28 mouse cellular contexts compared by ENCODE assay signal in genomic region chr11:112282911-112283310, GRCm38 (mm10).
DNase-seq lines count a peak whose midpoint lies in the region; ATAC-seq lines count a peak whose summit lies in the region.
"Had no signal": no experiment of that assay in that cellular context is flagged by ENCODE, and none has a peak within 500 bp of the region (broad histone marks: within the 10 kb centered on the region; RNA-seq: fewer than 3 reads in every experiment).

No protein-coding gene starts in this region.

- H3K4me2 ChIP-seq in embryonic facial prominence, embryonic 11.5 days (ENCODE audit: low read depth, low read length), result no peak overlapping the region
- H3K4me2 ChIP-seq in limb, embryonic 11.5 days (ENCODE audit: low read depth, severe bottlenecking), result no peak overlapping the region
- no peak overlapping the region for H3K4me2 ChIP-seq in hindbrain, embryonic 14.5 days (replicated peaks)
- H3K4me2 ChIP-seq: embryonic facial prominence, embryonic 13.5 days; forebrain, embryonic 12.5 days; heart, embryonic 13.5 days; hindbrain, embryonic 12.5 days; intestine, embryonic 15.5 days had no signal

- H3K9ac ChIP-seq in embryonic facial prominence, embryonic 11.5 days (replicated peaks; ENCODE audit: low read length), result no peak overlapping the region
- H3K9ac ChIP-seq in limb, embryonic 11.5 days (ENCODE audit: low read length), result no peak overlapping the region
- no peak overlapping the region for H3K9ac ChIP-seq in hindbrain, embryonic 14.5 days
- H3K9ac ChIP-seq: embryonic facial prominence, embryonic 13.5 days; forebrain, embryonic 12.5 days; heart, embryonic 13.5 days; hindbrain, embryonic 12.5 days; intestine, embryonic 15.5 days had no signal

- H3K4me1 ChIP-seq in embryonic facial prominence, embryonic 11.5 days (ENCODE audit: control insufficient read depth, insufficient read depth, low read length), result no peaks in the 10 kb centered on the region
- peaks cover 8% of the 10 kb centered on the region for H3K4me1 ChIP-seq in limb, embryonic 11.5 days (ENCODE audit: control insufficient read depth, insufficient read depth, low read length)
- H3K4me1 ChIP-seq in hindbrain, embryonic 14.5 days (replicated peaks; ENCODE audit: control insufficient read depth, insufficient read depth, low read length), result no peaks in the 10 kb centered on the region
- H3K4me1 ChIP-seq: forebrain, embryonic 12.5 days; heart, embryonic 10.5 days; heart, embryonic 13.5 days; hindbrain, embryonic 12.5 days; intestine, embryonic 15.5 days had no signal

- no peaks in the 10 kb centered on the region for H3K27me3 ChIP-seq in embryonic facial prominence, embryonic 11.5 days (ENCODE audit: control insufficient read depth, insufficient read depth, low read length)
- H3K27me3 ChIP-seq in limb, embryonic 11.5 days (ENCODE audit: control insufficient read depth, insufficient read depth, low read length), result no peaks in the 10 kb centered on the region
- no peaks in the 10 kb centered on the region for H3K27me3 ChIP-seq in hindbrain, embryonic 14.5 days (ENCODE audit: control insufficient read depth, insufficient read depth, low read length)
- H3K27me3 ChIP-seq: forebrain, embryonic 12.5 days; heart, embryonic 13.5 days; hindbrain, embryonic 12.5 days; intestine, embryonic 15.5 days had no signal

- 39% methylated on average over 7 of the region's 7 CpGs for WGBS in embryonic facial prominence, embryonic 11.5 days
- 19% methylated on average over 7 of the region's 7 CpGs for WGBS in limb, embryonic 11.5 days
- whole genome bisulfite sequencing in hindbrain, embryonic 14.5 days, result 90% methylated on average over 7 of the region's 7 CpGs

- ATAC-seq in embryonic facial prominence, embryonic 11.5 days (replicated peaks; ENCODE audit: insufficient number of reproducible peaks, low FRiP score, low TSS enrichment, low read depth), result no peak
- ATAC-seq in limb, embryonic 11.5 days (ENCODE audit: insufficient number of reproducible peaks, low FRiP score, low TSS enrichment, low read depth), result no peak
- ATAC-seq in monocyte, adult 5-6 weeks (replicated peaks; ENCODE audit: insufficient number of reproducible peaks, low FRiP score, low TSS enrichment, poor library complexity, severe bottlenecking), result no peak
- no peak for ATAC-seq in hindbrain, embryonic 14.5 days (ENCODE audit: low FRiP score)
- ATAC-seq: CD4-positive, CD25-positive, alpha-beta regulatory T cell, adult 4 months; forebrain, embryonic 16.5 days; hindbrain, embryonic 16.5 days; intestine, embryonic 15.5 days had no signal

- H3K9me3 ChIP-seq in embryonic facial prominence, embryonic 11.5 days (replicated peaks; ENCODE audit: control insufficient read depth, low read length), result no peaks in the 10 kb centered on the region
- no peaks in the 10 kb centered on the region for H3K9me3 ChIP-seq in limb, embryonic 11.5 days (ENCODE audit: control insufficient read depth, low read length)
- no peaks in the 10 kb centered on the region for H3K9me3 ChIP-seq in hindbrain, embryonic 14.5 days (ENCODE audit: control insufficient read depth, low read length)
- H3K9me3 ChIP-seq: embryonic facial prominence, embryonic 13.5 days; forebrain, embryonic 12.5 days; heart, embryonic 10.5 days; heart, embryonic 13.5 days; hindbrain, embryonic 12.5 days; intestine, embryonic 15.5 days had no signal

- peak; percentile 64 for DNase-seq in embryo, embryonic 10.5 days (ENCODE audit: low spot score)
- DNase-seq in embryo, embryonic 11.5 days (ENCODE audit: low read depth, low spot score), result peak; percentile 20
- peak; percentile 47 for DNase-seq in embryonic facial prominence, embryonic 11.5 days (ENCODE audit: low spot score)
- peak; percentile 44 for DNase-seq in limb, embryonic 11.5 days (ENCODE audit: low spot score)
- no peak for DNase-seq in kidney, adult 18-20 months
- DNase-seq in hindbrain, embryonic 14.5 days (ENCODE audit: low spot score), result no peak
- no peak for DNase-seq in lung, postnatal 36 days
- DNase-seq: adrenal gland, adult 2 months; adrenal gland, postnatal 14 days; cerebellum, adult 11 months; cerebellum, adult 2 months; cerebellum, adult 9-11 months; cerebellum, postnatal 25 days; gastrocnemius, adult 2 months; gastrocnemius, postnatal 14 days; heart, adult 2 months; heart, postnatal 14 days had no signal

- H3K4me3 ChIP-seq in embryonic facial prominence, embryonic 11.5 days (ENCODE audit: low read depth, low read length), result no peak overlapping the region
- no peak overlapping the region for H3K4me3 ChIP-seq in limb, embryonic 11.5 days (ENCODE audit: low read depth, low read length)
- H3K4me3 ChIP-seq in hindbrain, embryonic 14.5 days (replicated peaks; ENCODE audit: low read length), result no peak overlapping the region
- H3K4me3 ChIP-seq: embryonic facial prominence, embryonic 13.5 days; erythroblast, embryonic 14.5 days; forebrain, embryonic 12.5 days; gastrocnemius, adult 2 months; heart, adult 2 months; heart, embryonic 10.5 days; heart, embryonic 13.5 days; hindbrain, embryonic 12.5 days; intestine, embryonic 15.5 days had no signal

- no peaks in the 10 kb centered on the region for H3K36me3 ChIP-seq in embryonic facial prominence, embryonic 11.5 days (replicated peaks; ENCODE audit: control insufficient read depth, insufficient read depth, low read depth, low read length)
- no peaks in the 10 kb centered on the region; the same call in 1 of the 2 replicates for H3K36me3 ChIP-seq in limb, embryonic 11.5 days (ENCODE audit: control insufficient read depth, insufficient read depth, low read length)
- H3K36me3 ChIP-seq in hindbrain, embryonic 14.5 days (replicated peaks; ENCODE audit: control insufficient read depth, insufficient read depth), result no peaks in the 10 kb centered on the region
- H3K36me3 ChIP-seq: embryonic facial prominence, embryonic 13.5 days; forebrain, embryonic 12.5 days; heart, embryonic 10.5 days; heart, embryonic 13.5 days; hindbrain, embryonic 12.5 days; intestine, embryonic 15.5 days had no signal

- no peak overlapping the region for H3K27ac ChIP-seq in embryonic facial prominence, embryonic 11.5 days (replicated peaks; ENCODE audit: low read depth, low read length)
- H3K27ac ChIP-seq in limb, embryonic 11.5 days (replicated peaks; ENCODE audit: low read depth, low read length), result no peak overlapping the region
- H3K27ac ChIP-seq in hindbrain, embryonic 14.5 days, result no peak overlapping the region
- H3K27ac ChIP-seq: embryonic facial prominence, embryonic 13.5 days; forebrain, embryonic 12.5 days; gastrocnemius, adult 2 months; heart, adult 2 months; heart, embryonic 10.5 days; heart, embryonic 13.5 days; hindbrain, embryonic 12.5 days; intestine, embryonic 15.5 days had no signal

Comparison
In these comparisons a context has a peak if more than half of its experiments do, and no peak if none do; other contexts are left out.
1. DNase-seq: peak in embryo, embryonic 10.5 days (single experiment), embryo, embryonic 11.5 days (single experiment), embryonic facial prominence, embryonic 11.5 days (single experiment) and limb, embryonic 11.5 days (single experiment); none in kidney, adult 18-20 months (single experiment), hindbrain, embryonic 14.5 days (single experiment) and lung, postnatal 36 days (single experiment).